Mouse (Mus musculus) MEL (cell line): ENCODE results near the gene Zfp809. TPM values are rescaled to one million over a fixed set of nuclear protein-coding genes. Genes with fewer than 3 reads are reported as not detected.
A peak's percentile ranks its signal among the peaks of the same experiment; 100 is the strongest.

ENCODE experiments used
- DNase-seq: peaks from one replicate; pipeline ENCODE4 v3.0.0; 2011; ENCODE audit warnings: low read depth, low spot score
- H3K27ac ChIP-seq: 2 replicates; pipeline ENCODE4 v1.5.1; 2012; ENCODE audit warnings: low read depth, mild to moderate bottlenecking, control low read depth, low read length, moderate library complexity; ENCODE audit not compliant: control insufficient read depth
- H3K27me3 ChIP-seq, 2 experiments: fragments of 150-350 bp in 1 of 2; sonication (generic) in 1 of 2; 2 replicates each; pipeline ENCODE4 v1.6.1; 2012; ENCODE audit warnings: low read length in 2 of 2, mild to moderate bottlenecking in 2 of 2, improper control_type of control experiment in 1 of 2, moderate library complexity in 1 of 2; ENCODE audit not compliant: insufficient read depth in 2 of 2, control insufficient read depth in 1 of 2
- H3K36me3 ChIP-seq, 2 experiments: 2 replicates each; pipeline ENCODE4 v1.6.1; 2012 to 2014; ENCODE audit warnings: low read length in 2 of 2, improper control_type of control experiment in 1 of 2, inconsistent platforms in 1 of 2, mild to moderate bottlenecking in 1 of 2; ENCODE audit not compliant: insufficient read depth in 2 of 2, control insufficient read depth in 1 of 2
- H3K4me1 ChIP-seq, 2 experiments: fragments of 150-350 bp in 1 of 2; sonication (generic) in 1 of 2; 2 replicates each; pipeline ENCODE4 v1.6.1; 2012; ENCODE audit warnings: low read length in 2 of 2, improper control_type of control experiment in 1 of 2, mild to moderate bottlenecking in 1 of 2; ENCODE audit not compliant: insufficient read depth in 2 of 2, control insufficient read depth in 1 of 2
- H3K4me3 ChIP-seq, 2 experiments: fragments of 150-350 bp in 1 of 2; sonication (generic) in 1 of 2; 2 replicates each; pipeline ENCODE4 v1.5.1; 2012; ENCODE audit warnings: low read depth in 2 of 2, low read length in 2 of 2, mild to moderate bottlenecking in 2 of 2, moderate library complexity in 2 of 2, control low read depth in 1 of 2, improper control_type of control experiment in 1 of 2; ENCODE audit not compliant: control insufficient read depth in 1 of 2, insufficient read depth in 1 of 2
- H3K79me2 ChIP-seq: 2 replicates; pipeline ENCODE4 v1.6.1; 2012; ENCODE audit warnings: mild to moderate bottlenecking, low read length, moderate library complexity; ENCODE audit not compliant: control insufficient read depth, poor library complexity, insufficient read depth
- H3K9ac ChIP-seq: 2 replicates; pipeline ENCODE4 v1.6.1; 2012; ENCODE audit warnings: low read depth, mild to moderate bottlenecking, control low read depth, low read length, moderate library complexity; ENCODE audit not compliant: control insufficient read depth, poor library complexity, severe bottlenecking
- H3K9me3 ChIP-seq: fragments of 150-350 bp; sonication (generic); replicated peaks from 2 replicates; pipeline ENCODE4 v1.6.1; 2012; ENCODE audit warnings: mild to moderate bottlenecking, low read length, improper control_type of control experiment, moderate library complexity; ENCODE audit not compliant: insufficient read depth
- BHLHE40 ChIP-seq: IDR thresholded peaks from 2 replicates; pipeline ENCODE4 v1.6.1; 2012; ENCODE audit warnings: low read depth, mild to moderate bottlenecking, inconsistent platforms, low read length, improper control_type of control experiment, borderline replicate concordance
- CHD1 ChIP-seq: IDR thresholded peaks from 2 replicates; pipeline ENCODE4 v1.6.1; 2012; ENCODE audit warnings: low read depth, mild to moderate bottlenecking, inconsistent platforms, low read length, improper control_type of control experiment
- CHD2 ChIP-seq: IDR thresholded peaks from 2 replicates; pipeline ENCODE4 v1.6.1; 2011; ENCODE audit warnings: low read length, improper control_type of control experiment
- ELF1 ChIP-seq: IDR thresholded peaks from 2 replicates; pipeline ENCODE4 v1.6.1; 2014; ENCODE audit warnings: low read depth, mild to moderate bottlenecking, inconsistent platforms, low read length, improper control_type of control experiment, moderate library complexity
- ETS1 ChIP-seq: IDR thresholded peaks from 2 replicates; pipeline ENCODE4 v1.6.1; 2012; ENCODE audit warnings: low read depth, mild to moderate bottlenecking, inconsistent platforms, low read length, improper control_type of control experiment, moderate library complexity
- MAX ChIP-seq: IDR thresholded peaks from 2 replicates; pipeline ENCODE4 v1.6.1; 2011; ENCODE audit warnings: low read length, improper control_type of control experiment
- MAZ ChIP-seq: IDR thresholded peaks from 2 replicates; pipeline ENCODE4 v1.6.1; 2012; ENCODE audit warnings: low read depth, mild to moderate bottlenecking, inconsistent platforms, low read length, improper control_type of control experiment
- MXI1 ChIP-seq: IDR thresholded peaks from 2 replicates; pipeline ENCODE4 v1.6.1; 2011; ENCODE audit warnings: mild to moderate bottlenecking, low read depth, low read length, improper control_type of control experiment
- MYC ChIP-seq: IDR thresholded peaks from 2 replicates; pipeline ENCODE4 v1.6.1; 2011; ENCODE audit warnings: low read depth, mild to moderate bottlenecking, low read length, improper control_type of control experiment, moderate library complexity
- POLR2A ChIP-seq, 2 experiments: IDR thresholded peaks; 2 replicates each; pipeline ENCODE4 v1.6.1; 2011 to 2012; ENCODE audit warnings: low read length in 2 of 2, mild to moderate bottlenecking in 2 of 2, control low read depth in 1 of 2, improper control_type of control experiment in 1 of 2, low read depth in 1 of 2, moderate library complexity in 1 of 2; ENCODE audit not compliant: control insufficient read depth in 1 of 2, insufficient read depth in 1 of 2, poor library complexity in 1 of 2
- RAD21 ChIP-seq: IDR thresholded peaks from 2 replicates; pipeline ENCODE4 v1.6.1; 2011; ENCODE audit warnings: mild to moderate bottlenecking, low read depth, low read length, improper control_type of control experiment
- RCOR1 ChIP-seq: IDR thresholded peaks from 2 replicates; pipeline ENCODE4 v1.6.1; 2012; ENCODE audit warnings: low read depth, mild to moderate bottlenecking, inconsistent platforms, low read length, improper control_type of control experiment
- SIN3A ChIP-seq: IDR thresholded peaks from 2 replicates; pipeline ENCODE4 v1.6.1; 2012; ENCODE audit warnings: low read length, improper control_type of control experiment, inconsistent platforms
- SMC3 ChIP-seq: IDR thresholded peaks from 2 replicates; pipeline ENCODE4 v1.6.1; 2011; ENCODE audit warnings: low read depth, low read length, improper control_type of control experiment
- TAL1 ChIP-seq: IDR thresholded peaks from 2 replicates; pipeline ENCODE4 v1.6.1; 2012; ENCODE audit warnings: mild to moderate bottlenecking, inconsistent platforms, low read length, moderate library complexity, mixed read lengths
- TCF12 ChIP-seq: IDR thresholded peaks from 2 replicates; pipeline ENCODE4 v1.6.1; 2014; ENCODE audit warnings: low read depth, mild to moderate bottlenecking, inconsistent platforms, low read length, improper control_type of control experiment, moderate library complexity
- USF1 ChIP-seq: IDR thresholded peaks from 2 replicates; pipeline ENCODE4 v1.6.1; 2014; ENCODE audit warnings: low read depth, mild to moderate bottlenecking, inconsistent platforms, low read length, improper control_type of control experiment, moderate library complexity
- USF2 ChIP-seq, 2 experiments: IDR thresholded peaks; 2 replicates each; pipeline ENCODE4 v1.6.1; 2011 to 2012; ENCODE audit warnings: improper control_type of control experiment in 2 of 2, low read length in 2 of 2, borderline replicate concordance in 1 of 2, inconsistent platforms in 1 of 2, low read depth in 1 of 2, mild to moderate bottlenecking in 1 of 2; ENCODE audit not compliant: insufficient read depth in 1 of 2
- ZC3H11A ChIP-seq: IDR thresholded peaks from 2 replicates; pipeline ENCODE4 v1.6.1; 2012; ENCODE audit warnings: low read depth, mild to moderate bottlenecking, inconsistent platforms, low read length, improper control_type of control experiment
- ZKSCAN1 ChIP-seq: IDR thresholded peaks from 2 replicates; pipeline ENCODE4 v1.6.1; 2012; ENCODE audit warnings: low read depth, mild to moderate bottlenecking, inconsistent platforms, low read length, improper control_type of control experiment, moderate library complexity
- ZMIZ1 ChIP-seq: IDR thresholded peaks from 2 replicates; pipeline ENCODE4 v1.6.1; 2012; ENCODE audit warnings: low read depth, mild to moderate bottlenecking, inconsistent platforms, low read length, improper control_type of control experiment, moderate library complexity
- ZNF384 ChIP-seq: IDR thresholded peaks from 2 replicates; pipeline ENCODE4 v1.6.1; 2012; ENCODE audit warnings: low read depth, mild to moderate bottlenecking, inconsistent platforms, low read length, improper control_type of control experiment
- polyA plus RNA-seq, 2 experiments: library from polyadenylated mRNA; stranded (reverse) in 1 of 2; unstranded in 1 of 2; fragments of >175 nt in 1 of 2; fragments of >200 nt in 1 of 2; gene quantifications; 2 replicates each; pipeline versions ENCODE4 v1.2.1 to v1.2.4; 2012; ENCODE audit warnings: low replicate concordance in 2 of 2, low read depth in 1 of 2; ENCODE audit not compliant: insufficient read length in 2 of 2, insufficient read depth in 1 of 2, missing spikeins in 1 of 2
- total RNA-seq: library from RNA; depleted of rRNA; stranded (reverse); fragments of 300-350 nt; gene quantifications from 2 replicates; pipeline ENCODE4 v1.2.3, GENCODE M21; 2012

Gene Zfp809
- total and polyA plus RNA-seq, 3 experiments: 67.8 to 101 TPM; not detected in 1

GRCm38 (mm10) chr9:22226846-22227245 is 1.3 kb downstream of the Zfp809 start:
- Histone ChIP-seq H3K36me3 (peaks cover 0 to 23% of the 10 kb centered on the region in 2 experiments; a peak in 3 of 4 replicates), H3K79me2 (peaks cover 44% of the 10 kb centered on the region), H3K9ac (no peak overlapping the region), H3K4me3 (peak overlapping the region in 1 of 2 experiments; percentile 5; a peak in 2 of 4 replicates), H3K4me1 (peaks cover 0 to 8% of the 10 kb centered on the region in 2 experiments; a peak in 3 of 4 replicates), H3K27ac (no peak overlapping the region), H3K27me3 (no peaks in the 10 kb centered on the region), H3K9me3 (no peaks in the 10 kb centered on the region)
- TF ChIP-seq ZMIZ1 (no peak), ZKSCAN1 (no peak), MXI1 (no peak), MYC (no peak), ZC3H11A (no peak), MAX (no peak), RCOR1 (no peak), SMC3 (no peak), MAZ (no peak), ETS1 (no peak), CHD1 (no peak), USF1 (no peak), POLR2A (IDR thresholded peaks at IDR 0.05; ENCODE audit: control insufficient read depth in 1 of 2, insufficient read depth in 1 of 2, low read depth in 1 of 2, low read length in 2 of 2, poor library complexity in 1 of 2) (no peak), SIN3A (no peak), USF2 (IDR thresholded peaks at IDR 0.05; ENCODE audit: borderline replicate concordance in 1 of 2, insufficient read depth in 1 of 2, low read depth in 1 of 2, low read length in 2 of 2) (no peak), TCF12 (no peak), ELF1 (no peak), BHLHE40 (no peak), ZNF384 (no peak), CHD2 (no peak)
- no peak for DNase-seq

GRCm38 (mm10) chr9:22229386-22230026 is 4.0 kb downstream of the Zfp809 start:
- no peaks in the 10 kb centered on the region for H3K9me3 ChIP-seq
- peaks cover 0 to 8% of the 10 kb centered on the region in 2 experiments; a peak in 3 of 4 replicates for H3K4me1 ChIP-seq
- 0 out of 2 replicates have a peak, but pooled peaks have one; percentile 34 for TF ChIP-seq ZMIZ1
- peak; percentile 70 for TF ChIP-seq ZNF384
- TF ChIP-seq RAD21: no peak
- no peak for TF ChIP-seq RCOR1
- no peak for TF ChIP-seq TAL1
- peak; percentile 63; the same call in 1 of the 2 replicates for TF ChIP-seq USF1
- TF ChIP-seq MYC: no peak
- no peak for TF ChIP-seq USF2 (IDR thresholded peaks at IDR 0.05; ENCODE audit: borderline replicate concordance in 1 of 2, insufficient read depth in 1 of 2, low read depth in 1 of 2, low read length in 2 of 2)
- TF ChIP-seq SMC3: no peak
- no peak; a peak in 1 of 4 replicates for TF ChIP-seq POLR2A (IDR thresholded peaks at IDR 0.05; ENCODE audit: control insufficient read depth in 1 of 2, insufficient read depth in 1 of 2, low read depth in 1 of 2, low read length in 2 of 2, poor library complexity in 1 of 2)
- TF ChIP-seq, all 39 proteins: peak for 3
- Histone ChIP-seq H3K36me3 (peaks cover 17 to 23% of the 10 kb centered on the region in 2 experiments), H3K27ac (no peak overlapping the region), H3K27me3 (no peaks in the 10 kb centered on the region), H3K4me3 (no peak overlapping the region), H3K79me2 (peaks cover 63% of the 10 kb centered on the region), H3K9ac (no peak overlapping the region)
- no peak for DNase-seq
